ENCODE assay signal across 8 mouse cellular contexts in genomic region chr4:149990954-149991633, GRCm38 (mm10). TPM values are rescaled to one million over a fixed set of nuclear protein-coding genes. Genes with fewer than 3 reads are reported as not detected.
DNase-seq lines count a peak whose midpoint lies in the region; ATAC-seq and TF ChIP-seq lines count a peak whose summit lies in the region.

No protein-coding gene starts in this region.

- WGBS in heart, embryonic 11.5 days (ENCODE audit: insufficient replicate concordance): 32% methylated on average over 9 of the region's 9 CpGs
- 23% methylated on average over 8 of the region's 9 CpGs for WGBS in hindbrain, embryonic 13.5 days
- WGBS in limb, embryonic 14.5 days: 34% methylated on average over 9 of the region's 9 CpGs

- H3K4me2 ChIP-seq in heart, embryonic 11.5 days: no peak overlapping the region
- H3K4me2 ChIP-seq in hindbrain, embryonic 13.5 days: no peak overlapping the region
- H3K4me2 ChIP-seq in limb, embryonic 14.5 days (replicated peaks; ENCODE audit: low read depth, low read length, severe bottlenecking): no peak overlapping the region

- no peak for DNase-seq in heart, adult 8-10 months (ENCODE audit: low spot score)
- no peak for DNase-seq in limb, embryonic 14.5 days (ENCODE audit: low spot score)
- peak; percentile 81 to 91 for DNase-seq in thymus, postnatal 36 days
- no peak for DNase-seq in spleen, adult 12 weeks (ENCODE audit: low spot score)
- DNase-seq in lung, postnatal 14 days: no peak

- no peak for TF ChIP-seq POLR2A in limb, embryonic 14.5 days (IDR thresholded peaks at IDR 0.05; ENCODE audit: borderline replicate concordance, extremely low read depth, insufficient read depth, insufficient read length)

- no peaks in the 10 kb centered on the region for H3K27me3 ChIP-seq in heart, embryonic 11.5 days (ENCODE audit: control insufficient read depth, insufficient read depth, low read length)
- no peaks in the 10 kb centered on the region for H3K27me3 ChIP-seq in hindbrain, embryonic 13.5 days
- H3K27me3 ChIP-seq in limb, embryonic 14.5 days (ENCODE audit: control insufficient read depth, insufficient read depth, low read length): no peaks in the 10 kb centered on the region

- H3K27ac ChIP-seq in heart, embryonic 11.5 days (ENCODE audit: low read depth, low read length): no peak overlapping the region
- H3K27ac ChIP-seq in brown adipose tissue, adult 24 weeks (replicated peaks; ENCODE audit: low read depth, low read length): 0 out of 2 replicates have a peak overlapping the region, but pooled peaks have one; percentile 17
- H3K27ac ChIP-seq in hindbrain, embryonic 13.5 days: no peak overlapping the region
- peak overlapping the region; percentile 43; the same call in 1 of the 2 replicates for H3K27ac ChIP-seq in limb, embryonic 14.5 days (replicated peaks; ENCODE audit: low read depth, low read length)

- no peaks in the 10 kb centered on the region for H3K36me3 ChIP-seq in heart, embryonic 11.5 days (ENCODE audit: control insufficient read depth, insufficient read depth, low read length)
- no peaks in the 10 kb centered on the region for H3K36me3 ChIP-seq in hindbrain, embryonic 13.5 days
- H3K36me3 ChIP-seq in limb, embryonic 14.5 days (ENCODE audit: control insufficient read depth, insufficient read depth, low read length): no peaks in the 10 kb centered on the region

- H3K9ac ChIP-seq in heart, embryonic 11.5 days (ENCODE audit: low read depth, low read length): peak overlapping the region; percentile 39
- H3K9ac ChIP-seq in hindbrain, embryonic 13.5 days: peak overlapping the region; percentile 49; the same call in 1 of the 2 replicates
- peak overlapping the region; percentile 41 for H3K9ac ChIP-seq in limb, embryonic 14.5 days (ENCODE audit: low read depth, low read length, severe bottlenecking)

- H3K4me1 ChIP-seq in heart, embryonic 11.5 days (ENCODE audit: control insufficient read depth, insufficient read depth, low read length): peaks cover 24% of the 10 kb centered on the region
- H3K4me1 ChIP-seq in brown adipose tissue, adult 24 weeks (ENCODE audit: control insufficient read depth, insufficient read depth, insufficient read length, low read length): peaks cover 21% of the 10 kb centered on the region
- H3K4me1 ChIP-seq in hindbrain, embryonic 13.5 days (replicated peaks): peaks cover 31% of the 10 kb centered on the region
- H3K4me1 ChIP-seq in limb, embryonic 14.5 days (ENCODE audit: control insufficient read depth, insufficient read depth, low read length): peaks cover 24% of the 10 kb centered on the region

- H3K9me3 ChIP-seq in heart, embryonic 11.5 days (replicated peaks; ENCODE audit: control insufficient read depth, low read length): no peaks in the 10 kb centered on the region
- no peaks in the 10 kb centered on the region for H3K9me3 ChIP-seq in hindbrain, embryonic 13.5 days
- no peaks in the 10 kb centered on the region for H3K9me3 ChIP-seq in limb, embryonic 14.5 days (ENCODE audit: control insufficient read depth, low read length)

- no peak overlapping the region for H3K4me3 ChIP-seq in heart, embryonic 11.5 days (ENCODE audit: low read depth, low read length)
- H3K4me3 ChIP-seq in brown adipose tissue, adult 24 weeks (ENCODE audit: insufficient read depth, low read depth, low read length): no peak overlapping the region
- no peak overlapping the region for H3K4me3 ChIP-seq in hindbrain, embryonic 13.5 days
- H3K4me3 ChIP-seq in limb, embryonic 14.5 days (replicated peaks; ENCODE audit: low read length): no peak overlapping the region

- ATAC-seq in heart, embryonic 11.5 days (replicated peaks; ENCODE audit: insufficient number of reproducible peaks, low FRiP score, low TSS enrichment): no peak
- no peak for ATAC-seq in hindbrain, embryonic 13.5 days (ENCODE audit: low FRiP score)
- ATAC-seq in limb, embryonic 14.5 days (ENCODE audit: low FRiP score, low read depth): no peak

RNA-seq across cellular contexts. Expression of gene H6pd, which starts 17.7 kb away (rescaled TPM):
- 4.8 and 6.2 TPM in 2 replicates for polyA plus RNA-seq in heart, embryonic 11.5 days (2014; fragmentation: Nextera tagmentation; extraction: Ambion mirVana)
- total RNA-seq in heart, adult 8-10 months (2022): 10 to 100 TPM; 37.5 to 44.8 (median 41.2) TPM
- 66.4 and 85.8 TPM in 2 replicates for polyA plus RNA-seq in brown adipose tissue, adult 24 weeks (2012; ENCODE audit: insufficient read depth, insufficient read length, missing spikeins)
- 2.4 and 2.7 TPM in 2 replicates for polyA plus RNA-seq in hindbrain, embryonic 13.5 days (2015; fragmentation: Nextera tagmentation; extraction: Ambion mirVana)
- polyA plus RNA-seq in limb, embryonic 14.5 days (2012; rRNA removed): 22.6 and 30.1 TPM in 2 replicates
- 13.3 and 15.7 TPM in 2 replicates for polyA plus RNA-seq in limb, embryonic 14.5 days (2014; fragmentation: Nextera tagmentation; extraction: Ambion mirVana)

RNA-seq across cellular contexts. Expression of gene Spsb1, which starts 36.3 kb away (rescaled TPM):
- 4.7 and 5.6 TPM in 2 replicates for polyA plus RNA-seq in heart, embryonic 11.5 days (2014; fragmentation: Nextera tagmentation; extraction: Ambion mirVana)
- 10 to 100 TPM; 24.7 to 43.0 (median 31.0) TPM for total RNA-seq in heart, adult 8-10 months (2022)
- polyA plus RNA-seq in brown adipose tissue, adult 24 weeks (2012; ENCODE audit: insufficient read depth, insufficient read length, missing spikeins): 24.3 and 32.5 TPM in 2 replicates
- 7.2 and 7.8 TPM in 2 replicates for polyA plus RNA-seq in hindbrain, embryonic 13.5 days (2015; fragmentation: Nextera tagmentation; extraction: Ambion mirVana)
- polyA plus RNA-seq in limb, embryonic 14.5 days (2012; rRNA removed): 19.4 and 21.9 TPM in 2 replicates
- 18.0 and 18.8 TPM in 2 replicates for polyA plus RNA-seq in limb, embryonic 14.5 days (2014; fragmentation: Nextera tagmentation; extraction: Ambion mirVana)

Comparison
In these comparisons a context has a peak if more than half of its experiments do, and no peak if none do; other contexts are left out.
1. H3K27ac ChIP-seq: peak in brown adipose tissue, adult 24 weeks (single experiment) and limb, embryonic 14.5 days (single experiment); none in heart, embryonic 11.5 days (single experiment) and hindbrain, embryonic 13.5 days (single experiment).
2. DNase-seq: peak in thymus, postnatal 36 days (2 of 2); none in heart, adult 8-10 months (single experiment), limb, embryonic 14.5 days (single experiment), spleen, adult 12 weeks (single experiment) and lung, postnatal 14 days (single experiment).
3. Peak in every context shown above with its lines, with median percentiles within 50 percentile points of each other: H3K9ac ChIP-seq.